Mouse (Mus musculus): ENCODE measurements around the gene Rnf19b.

Gene Rnf19b

GRCm38 (mm10) chr4:129067638-129068415, 9.8 kb downstream of the Rnf19b start:
- DNase-seq (ENCODE audit: low read depth, low spot score), result no peak

- no peak for DNase-seq (ENCODE audit: low read depth, low spot score)
Measured at GRCm38 (mm10) chr4:129068848-129069247, 10.8 kb downstream of the Rnf19b start.

GRCm38 (mm10) chr4:129079126-129079525, 21.1 kb downstream of the Rnf19b start:
- DNase-seq (ENCODE audit: low read depth, low spot score), result no peak

GRCm38 (mm10) chr4:129081041-129081440, 23.0 kb downstream of the Rnf19b start:
- DNase-seq (ENCODE audit: low read depth, low spot score), result no peak

- no peak for DNase-seq (ENCODE audit: low read depth, low spot score)
Measured at GRCm38 (mm10) chr4:129081512-129081911, 23.4 kb downstream of the Rnf19b start.

- no peak for DNase-seq (ENCODE audit: low read depth, low spot score)
Measured at GRCm38 (mm10) chr4:129081939-129082338, 23.9 kb downstream of the Rnf19b start.

- DNase-seq (ENCODE audit: low read depth, low spot score), result peak; percentile 75
Measured at GRCm38 (mm10) chr4:129082379-129083115, 24.5 kb downstream of the Rnf19b start.

GRCm38 (mm10) chr4:129084896-129085295, 26.8 kb downstream of the Rnf19b start:
- DNase-seq (ENCODE audit: low read depth, low spot score), result no peak

GRCm38 (mm10) chr4:129086078-129086477, 28.0 kb downstream of the Rnf19b start:
- peak; percentile 74 for DNase-seq (ENCODE audit: low read depth, low spot score)

GRCm38 (mm10) chr4:129087850-129088249, 29.8 kb downstream of the Rnf19b start:
- no peak for DNase-seq (ENCODE audit: low read depth, low spot score)

GRCm38 (mm10) chr4:129095276-129095675, 37.2 kb downstream of the Rnf19b start:
- DNase-seq (ENCODE audit: low read depth, low spot score), result no peak

GRCm38 (mm10) chr4:129097006-129097405, 38.9 kb downstream of the Rnf19b start:
- DNase-seq (ENCODE audit: low read depth, low spot score), result no peak

- no peak for DNase-seq (ENCODE audit: low read depth, low spot score)
Measured at GRCm38 (mm10) chr4:129102133-129102829, 44.2 kb downstream of the Rnf19b start.

- no peak for DNase-seq (ENCODE audit: low read depth, low spot score)
Measured at GRCm38 (mm10) chr4:129105356-129105755, 47.3 kb downstream of the Rnf19b start, which contains the start of gene Tmem54. Gene Tmem54, plus strand, starts transcription at chr4:129105548.

GRCm38 (mm10) chr4:129106073-129106472, 48.0 kb downstream of the Rnf19b start:
- no peak for DNase-seq (ENCODE audit: low read depth, low spot score)

- DNase-seq (ENCODE audit: low read depth, low spot score), result no peak
Measured at GRCm38 (mm10) chr4:129107348-129107899, 49.4 kb downstream of the Rnf19b start.

GRCm38 (mm10) chr4:129108624-129109023, 50.6 kb downstream of the Rnf19b start:
- no peak for DNase-seq (ENCODE audit: low read depth, low spot score)

- DNase-seq (ENCODE audit: low read depth, low spot score), result no peak
Measured at GRCm38 (mm10) chr4:129110804-129111203, 52.7 kb downstream of the Rnf19b start.

- no peak for DNase-seq (ENCODE audit: low read depth, low spot score)
Measured at GRCm38 (mm10) chr4:129111350-129111749, 53.3 kb downstream of the Rnf19b start.

GRCm38 (mm10) chr4:129112231-129112630, 54.2 kb downstream of the Rnf19b start:
- no peak for DNase-seq (ENCODE audit: low read depth, low spot score)

- DNase-seq (ENCODE audit: low read depth, low spot score), result peak; percentile 68
Measured at GRCm38 (mm10) chr4:129113083-129113988, 55.3 kb downstream of the Rnf19b start.

Measured in CD4-positive helper T cell, adult 2 months (primary cell).